Mouse (Mus musculus) kidney, adult 2 months (tissue): Measurements from ENCODE around the gene Hoxa13. TPM values are rescaled to one million over a fixed set of nuclear protein-coding genes. Genes with fewer than 3 reads are reported as not detected.
A peak's percentile ranks its signal among the peaks of the same experiment; 100 is the strongest.

Source experiments
- DNase-seq: peaks from one replicate; pipeline ENCODE4 v3.0.0; 2021
- H3K27ac ChIP-seq: fragments of 200-500 bp; 2 replicates; pipeline ENCODE4 v1.5.1; 2012; ENCODE audit warnings: low read depth, low read length, control low read depth, inconsistent platforms; ENCODE audit not compliant: insufficient read depth
- H3K27me3 ChIP-seq: fragments of 200-500 bp; replicated peaks from 2 replicates; pipeline ENCODE4 v1.6.1; 2012; ENCODE audit warnings: mild to moderate bottlenecking, moderate library complexity, low read length, inconsistent platforms; ENCODE audit not compliant: control insufficient read depth, insufficient read depth
- H3K36me3 ChIP-seq: fragments of 200-500 bp; 2 replicates; pipeline ENCODE4 v1.6.1; 2012; ENCODE audit warnings: mild to moderate bottlenecking, moderate library complexity, low read length, inconsistent platforms; ENCODE audit not compliant: control insufficient read depth, insufficient read depth
- H3K4me1 ChIP-seq: fragments of 200-500 bp; 2 replicates; pipeline ENCODE4 v1.6.1; 2011; ENCODE audit warnings: low read length; ENCODE audit not compliant: control insufficient read depth, insufficient read depth
- H3K4me3 ChIP-seq: fragments of 200-500 bp; 2 replicates; pipeline ENCODE4 v1.5.1; 2011; ENCODE audit warnings: mild to moderate bottlenecking, low read depth, low read length, control low read depth; ENCODE audit not compliant: insufficient read depth
- CTCF ChIP-seq: fragments of 200-500 bp; conservative IDR thresholded peaks from 2 replicates; pipeline ENCODE4 v1.5.1; 2011; ENCODE audit warnings: low read depth, mild to moderate bottlenecking, control low read depth, low read length, moderate library complexity, mixed read lengths; ENCODE audit not compliant: insufficient read depth, insufficient read length
- POLR2A ChIP-seq: fragments of 200-500 bp; IDR thresholded peaks from one replicate; pipeline ENCODE4 v1.6.1; 2011; ENCODE audit warnings: low read depth, low read length, control low read depth
- WGBS: fragments of 180-500 bp; shearing (Covaris S2); methylation state at CpG from one replicate; pipeline ENCODE4 v1.1.7; 2018; 5-methylcytosine and 5-hydroxymethylcytosine counted together
- polyA plus RNA-seq: library from polyadenylated mRNA; depleted of rRNA; stranded (reverse); fragments of >200 nt; gene quantifications from 2 replicates; pipeline ENCODE4 v1.2.3, GENCODE M21; 2012

Gene Hoxa13
- polyA plus RNA-seq, 1 experiment: not detected

DNA sequence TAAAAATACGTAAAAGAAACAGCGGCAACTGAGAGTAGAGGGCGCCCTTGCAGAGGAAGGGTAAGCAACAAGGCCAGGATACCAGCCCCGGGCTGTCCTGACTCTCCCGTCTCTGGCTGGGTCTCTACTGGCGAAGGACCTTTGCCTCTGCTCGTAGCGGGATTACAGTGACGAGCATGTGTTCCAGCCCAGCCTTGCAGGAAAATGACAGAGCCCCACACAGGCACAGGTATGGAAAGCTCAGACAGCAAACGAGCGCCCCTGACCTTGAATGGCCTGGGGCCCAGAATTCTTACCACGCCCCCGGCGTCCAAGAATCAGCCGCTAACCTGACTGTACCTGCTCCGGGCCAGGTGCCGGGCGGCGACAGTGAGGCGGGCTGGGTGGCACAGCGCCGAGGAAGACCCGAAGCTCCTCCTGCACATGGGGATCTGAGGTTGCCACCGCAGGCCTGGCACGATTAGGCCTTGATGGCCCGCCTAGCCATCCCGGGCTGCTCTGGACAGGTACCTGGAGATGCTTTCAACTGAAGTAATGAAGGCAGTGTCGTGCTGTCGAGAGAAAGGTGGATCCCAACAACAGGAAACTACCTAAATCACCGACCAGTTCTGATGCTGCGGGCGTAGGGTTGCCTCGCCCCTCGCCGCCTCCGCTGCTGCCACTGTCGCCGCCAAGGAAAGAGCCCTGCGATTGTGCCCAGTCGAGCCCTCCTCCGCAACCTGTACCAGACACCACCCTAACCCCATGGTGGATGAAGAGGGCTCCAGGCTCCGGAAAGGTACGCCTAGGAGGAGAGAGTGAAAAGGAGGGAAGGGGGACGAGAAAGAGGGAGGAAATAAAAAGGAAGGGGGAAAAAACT, 30.9 kb downstream of the Hoxa13 start:
- WGBS: 2% methylated on average over 43 of the region's 44 CpGs
- Histone ChIP-seq H3K27me3 (no peaks in the 10 kb centered on the region), H3K36me3 (no peaks in the 10 kb centered on the region), H3K27ac (peak overlapping the region; percentile 98), H3K4me3 (peak overlapping the region; percentile 84), H3K4me1 (no peaks in the 10 kb centered on the region)
- TF ChIP-seq POLR2A (peak; percentile 49), CTCF (no peak)
- DNase-seq: peak; percentile 93

GRCm38 (mm10) chr6:52228475-52229465, 31.9 kb downstream of the Hoxa13 start:
- Histone ChIP-seq H3K4me1 (no peaks in the 10 kb centered on the region), H3K27me3 (no peaks in the 10 kb centered on the region), H3K4me3 (peak overlapping the region; percentile 84), H3K27ac (peak overlapping the region; percentile 98), H3K36me3 (no peaks in the 10 kb centered on the region; the same call in 1 of the 2 replicates)
- TF ChIP-seq POLR2A (no peak), CTCF (no peak)
- 2% methylated on average over 38 of the region's 38 CpGs for WGBS
- peak; percentile 78 for DNase-seq

DNA sequence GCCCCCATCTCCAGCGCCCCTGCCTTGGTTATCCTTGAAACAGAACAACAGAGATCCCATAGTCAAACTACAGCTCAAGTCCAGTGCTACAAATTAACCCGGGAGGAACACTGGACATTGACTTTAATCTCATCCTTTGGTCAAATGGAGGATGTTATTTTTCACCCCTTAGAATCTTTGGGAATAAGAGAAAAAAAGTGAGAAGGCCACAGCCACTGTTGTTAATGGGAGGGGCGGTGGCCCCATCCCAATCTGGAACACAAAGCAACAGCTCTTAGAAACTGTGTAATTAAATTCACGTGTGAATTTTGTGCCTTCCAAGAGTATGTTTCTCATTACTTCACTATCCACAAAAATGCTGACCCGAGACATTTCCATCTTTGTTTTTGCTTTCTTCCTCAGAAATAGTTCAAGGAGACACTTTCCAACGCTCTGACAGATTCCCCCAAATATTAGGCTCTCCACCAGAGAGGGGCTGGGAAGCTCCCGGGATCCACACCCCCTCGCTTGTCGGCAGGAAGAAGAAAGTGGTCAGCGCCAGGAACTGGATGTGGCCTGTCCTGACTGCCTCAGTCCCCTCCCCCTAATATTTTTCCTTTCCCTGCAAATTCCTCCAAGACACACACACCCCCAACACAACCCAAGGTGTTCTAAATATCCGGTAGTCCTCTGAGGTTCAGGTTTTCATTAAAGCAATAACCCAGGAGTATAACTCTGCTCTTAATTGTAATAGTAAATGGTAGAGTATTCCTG, 33.0 kb downstream of the Hoxa13 start:
- 9% methylated on average over 11 of the region's 11 CpGs for WGBS
- Histone ChIP-seq H3K4me1 (no peaks in the 10 kb centered on the region), H3K27ac (peak overlapping the region; percentile 95), H3K36me3 (no peaks in the 10 kb centered on the region; the same call in 1 of the 2 replicates), H3K4me3 (no peak overlapping the region), H3K27me3 (no peaks in the 10 kb centered on the region)
- TF ChIP-seq CTCF (no peak), POLR2A (no peak)
- peak; percentile 73 for DNase-seq

DNA sequence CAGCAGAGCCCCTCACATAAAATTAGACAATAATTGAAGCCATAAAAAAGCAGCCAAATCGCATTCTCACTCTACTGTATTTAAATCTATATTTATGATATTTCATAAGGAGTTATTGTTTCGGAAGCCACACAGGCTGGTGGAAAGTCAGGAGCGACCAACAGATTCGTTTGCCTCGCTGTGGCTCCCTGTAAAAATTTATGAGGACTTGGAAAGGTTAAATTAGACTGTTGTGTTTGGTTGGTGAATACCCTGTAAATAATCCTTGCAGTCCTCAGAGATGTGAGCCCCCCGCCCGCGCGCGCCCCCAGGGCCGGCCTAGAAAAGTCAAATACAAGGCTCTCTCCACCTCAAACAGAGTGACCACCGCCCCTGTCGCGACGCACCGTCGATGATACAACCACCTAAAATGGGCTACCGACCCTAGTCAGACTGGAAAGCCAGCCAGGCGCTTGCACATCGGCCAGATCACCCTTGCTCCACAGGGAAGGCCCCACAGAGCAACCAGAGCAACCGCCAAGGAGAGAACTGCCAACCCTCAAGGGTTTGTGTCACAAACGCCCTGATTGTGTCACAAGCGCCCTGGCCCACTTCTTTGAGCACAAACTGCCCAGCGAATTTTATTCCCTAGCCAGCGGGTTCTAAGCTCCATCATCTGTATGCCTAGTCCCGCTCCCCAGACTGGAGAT, 34.0 kb downstream of the Hoxa13 start:
- H3K36me3 ChIP-seq: no peaks in the 10 kb centered on the region; the same call in 1 of the 2 replicates
- H3K27me3 ChIP-seq: no peaks in the 10 kb centered on the region
- peak overlapping the region; percentile 83 for H3K4me3 ChIP-seq
- no peak for TF ChIP-seq CTCF
- TF ChIP-seq POLR2A: no peak
- WGBS: 11% methylated on average over 26 of the region's 26 CpGs
- peak overlapping the region; percentile 95 for H3K27ac ChIP-seq
- peak; percentile 69 for DNase-seq
- no peaks in the 10 kb centered on the region for H3K4me1 ChIP-seq

DNA sequence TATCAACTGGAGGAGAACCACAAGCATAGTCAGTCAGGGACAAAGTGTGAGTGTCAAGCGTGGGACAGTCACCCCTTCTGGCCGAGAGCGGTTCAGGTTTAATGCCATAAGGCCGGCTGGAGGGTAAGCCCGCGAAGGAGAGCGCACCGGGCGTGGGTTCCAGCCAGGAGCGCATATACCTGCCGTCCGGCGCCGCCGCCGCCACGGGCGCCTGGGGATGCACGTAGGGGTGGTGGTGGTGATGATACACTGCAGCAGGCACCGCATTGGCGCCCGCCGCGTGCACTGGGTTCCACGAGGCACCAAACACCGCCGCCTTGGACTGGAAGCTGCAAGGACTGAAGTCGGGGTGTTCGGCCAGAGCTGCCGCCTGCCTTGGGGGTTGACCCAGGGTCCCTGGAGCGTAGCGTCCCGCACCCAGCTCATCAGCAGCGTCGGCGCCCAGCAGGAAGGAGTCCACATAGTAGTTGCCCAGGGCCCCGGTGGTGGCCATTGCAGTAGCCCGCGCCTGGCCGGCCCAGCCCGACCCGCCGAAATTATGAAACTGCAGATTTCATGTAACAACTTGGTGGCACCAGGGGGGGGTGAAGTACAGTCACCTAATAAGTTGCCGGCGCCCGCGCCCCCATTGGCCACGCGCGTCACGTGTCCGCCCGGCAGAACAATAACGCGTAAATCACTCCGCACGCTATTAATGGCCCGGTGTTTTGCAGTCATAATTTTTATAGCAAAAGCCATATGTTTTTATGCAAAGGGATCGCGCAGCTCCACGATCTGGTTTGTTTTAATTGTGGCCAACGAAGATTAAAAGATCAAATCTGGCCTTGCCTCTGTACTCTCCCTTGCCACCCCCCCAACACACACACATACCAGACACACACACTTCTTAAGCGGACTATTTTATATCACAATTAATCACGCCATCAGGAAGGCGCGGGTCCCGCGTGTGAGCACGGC, 34.8 kb downstream of the Hoxa13 start:
- Histone ChIP-seq H3K27ac (peak overlapping the region; percentile 95), H3K36me3 (no peaks in the 10 kb centered on the region; the same call in 1 of the 2 replicates), H3K27me3 (no peaks in the 10 kb centered on the region), H3K4me1 (no peaks in the 10 kb centered on the region), H3K4me3 (peak overlapping the region; percentile 83)
- WGBS: under 1% methylated on average over 69 of the region's 69 CpGs
- peak; percentile 97 for DNase-seq
- TF ChIP-seq POLR2A (no peak), CTCF (no peak)
